Mouse (Mus musculus): ENCODE data around the gene Gm20517.

Gm20517 gene

GRCm38 (mm10) chr17:47610849-47611660 is at the start of gene Gm20517, which contains the start of the genes Bysl and Med20:
TSS of gene Gm20517 (plus strand) at chr17:47611589.
TSS of gene Bysl (minus strand) at chr17:47611492.
TSS of gene Med20 (plus strand) at chr17:47611582.
- peak; percentile 94 for DNase-seq (ENCODE audit: low read depth, low spot score)

- no peak for DNase-seq (ENCODE audit: low read depth, low spot score)
These were observed 48.5 kb upstream of the Gm20517 start for GRCm38 (mm10) chr17:47562875-47563274.

GRCm38 (mm10) chr17:47564612-47565011 is 46.8 kb upstream of the Gm20517 start:
- DNase-seq (ENCODE audit: low read depth, low spot score): no peak

- DNase-seq (ENCODE audit: low read depth, low spot score): no peak
These were observed 45.3 kb upstream of the Gm20517 start for GRCm38 (mm10) chr17:47566133-47566532.

- DNase-seq (ENCODE audit: low read depth, low spot score): no peak
These were observed 44.1 kb upstream of the Gm20517 start for GRCm38 (mm10) chr17:47567271-47567670.

- DNase-seq (ENCODE audit: low read depth, low spot score): no peak
These were observed 43.0 kb upstream of the Gm20517 start for GRCm38 (mm10) chr17:47568389-47568788.

- DNase-seq (ENCODE audit: low read depth, low spot score): no peak
These were observed 42.4 kb upstream of the Gm20517 start for GRCm38 (mm10) chr17:47568951-47569527.

GRCm38 (mm10) chr17:47571621-47572020 is 39.8 kb upstream of the Gm20517 start:
- DNase-seq (ENCODE audit: low read depth, low spot score): no peak

GRCm38 (mm10) chr17:47572436-47572835 is 39.0 kb upstream of the Gm20517 start:
- peak; percentile 57 for DNase-seq (ENCODE audit: low read depth, low spot score)

GRCm38 (mm10) chr17:47574028-47574427 is 37.4 kb upstream of the Gm20517 start:
- DNase-seq (ENCODE audit: low read depth, low spot score): no peak

GRCm38 (mm10) chr17:47574830-47575229 is 36.6 kb upstream of the Gm20517 start:
- no peak for DNase-seq (ENCODE audit: low read depth, low spot score)

GRCm38 (mm10) chr17:47578655-47579054 is 32.7 kb upstream of the Gm20517 start:
- DNase-seq (ENCODE audit: low read depth, low spot score): no peak

GRCm38 (mm10) chr17:47580962-47581361 is 30.4 kb upstream of the Gm20517 start:
- DNase-seq (ENCODE audit: low read depth, low spot score): no peak

- DNase-seq (ENCODE audit: low read depth, low spot score): no peak
These were observed 22.9 kb upstream of the Gm20517 start for GRCm38 (mm10) chr17:47588517-47588916.

GRCm38 (mm10) chr17:47591073-47591472 is 20.3 kb upstream of the Gm20517 start:
- DNase-seq (ENCODE audit: low read depth, low spot score): no peak

- DNase-seq (ENCODE audit: low read depth, low spot score): peak; percentile 92
These were observed 18.1 kb upstream of the Gm20517 start for GRCm38 (mm10) chr17:47593215-47593853.

- no peak for DNase-seq (ENCODE audit: low read depth, low spot score)
These were observed 17.6 kb upstream of the Gm20517 start for GRCm38 (mm10) chr17:47593854-47594182.

GRCm38 (mm10) chr17:47594183-47594968 is 17.0 kb upstream of the Gm20517 start:
- DNase-seq (ENCODE audit: low read depth, low spot score): no peak

GRCm38 (mm10) chr17:47594969-47595247 is 16.5 kb upstream of the Gm20517 start:
- no peak for DNase-seq (ENCODE audit: low read depth, low spot score)

- DNase-seq (ENCODE audit: low read depth, low spot score): peak; percentile 62
These were observed 15.9 kb upstream of the Gm20517 start for GRCm38 (mm10) chr17:47595248-47596161.
